Mouse (Mus musculus): ENCODE results near the gene Ptprj. TPM values are rescaled to one million over a fixed set of nuclear protein-coding genes. Genes with fewer than 3 reads are reported as not detected.
A peak's percentile ranks its signal among the peaks of the same experiment; 100 is the strongest.
"Not testable (repeated sequence)": the region's sequence is repeated elsewhere in the genome, so short reads cannot be mapped to it uniquely, and the experiment has no call there.

Ptprj gene
- polyA plus RNA-seq, 1 experiment, result not detected

- Histone ChIP-seq H3K27ac (ENCODE audit: insufficient read depth, low read depth, low read length) (no peak overlapping the region), H3K4me3 (ENCODE audit: insufficient read depth, low read depth, low read length) (no peak overlapping the region), H3K4me1 (ENCODE audit: control insufficient read depth, insufficient read depth, low read length) (peaks cover 7% of the 10 kb centered on the region; the same call in 1 of the 2 replicates)
- 63% methylated on average over 8 of the region's 8 CpGs for WGBS
- TF ChIP-seq POLR2A (IDR thresholded peaks at IDR 0.05; ENCODE audit: insufficient read depth, low read depth, low read length), result no peak
- no peak for TF ChIP-seq CTCF (IDR thresholded peaks at IDR 0.05; ENCODE audit: insufficient read depth, low read depth, low read length)
Measured at GRCm38 (mm10) chr2:90574536-90574935, 5.9 kb downstream of the Ptprj start.

DNA sequence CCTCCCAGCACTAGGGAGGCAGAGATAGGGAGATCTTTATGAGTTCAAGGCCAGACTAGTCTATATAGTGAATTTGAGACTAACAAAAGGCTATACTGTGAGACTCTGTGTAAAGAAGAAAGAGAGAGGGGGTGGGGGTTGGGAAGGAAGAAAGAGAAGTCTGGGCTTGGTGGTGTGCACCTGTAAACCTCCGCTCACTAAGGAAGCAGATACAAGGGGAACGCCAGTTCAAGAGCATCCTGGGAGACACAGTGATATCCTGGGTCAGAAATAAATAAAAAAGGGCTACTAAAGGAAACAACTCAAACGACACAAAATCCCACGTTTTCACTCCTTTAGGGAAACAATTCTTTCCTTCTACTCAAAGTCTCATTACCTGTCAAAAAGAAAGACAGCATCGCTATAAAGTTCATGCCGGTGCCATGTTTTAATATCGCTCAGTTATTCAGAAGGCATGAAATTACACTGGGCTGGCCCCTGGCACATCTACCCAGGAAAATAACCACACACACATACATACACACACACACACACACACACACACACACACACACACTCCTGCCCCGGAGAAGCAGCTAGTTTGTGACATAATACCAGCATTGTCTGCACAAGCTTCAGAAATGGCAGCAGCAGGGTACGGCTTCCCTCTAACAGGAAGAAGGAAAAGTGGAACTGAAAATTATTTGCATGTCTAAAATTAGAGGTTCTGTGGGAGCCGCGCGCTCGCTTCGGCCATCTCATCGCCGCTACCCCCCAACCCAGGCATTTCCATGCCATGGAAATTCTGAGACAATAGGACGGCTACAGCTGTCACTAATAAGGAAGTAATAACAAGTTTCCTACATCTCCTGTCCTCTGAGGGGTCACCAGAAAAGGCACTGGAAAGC is 6.6 kb downstream of the Ptprj start:
- H3K27ac ChIP-seq (ENCODE audit: insufficient read depth, low read depth, low read length), result no peak overlapping the region
- WGBS, result 26% methylated on average over 17 of the region's 17 CpGs
- peaks cover 9% of the 10 kb centered on the region; the same call in 1 of the 2 replicates for H3K4me1 ChIP-seq (ENCODE audit: control insufficient read depth, insufficient read depth, low read length)
- peak overlapping the region; percentile 7; the same call in 1 of the 2 replicates for H3K4me3 ChIP-seq (ENCODE audit: insufficient read depth, low read depth, low read length)
- TF ChIP-seq POLR2A (IDR thresholded peaks at IDR 0.05; ENCODE audit: insufficient read depth, low read depth, low read length) (no peak), CTCF (IDR thresholded peaks at IDR 0.05; ENCODE audit: insufficient read depth, low read depth, low read length) (no peak)

- Histone ChIP-seq H3K4me3 (ENCODE audit: insufficient read depth, low read depth, low read length) (no peak overlapping the region), H3K4me1 (ENCODE audit: control insufficient read depth, insufficient read depth, low read length) (peaks cover 10% of the 10 kb centered on the region; the same call in 1 of the 2 replicates), H3K27ac (ENCODE audit: insufficient read depth, low read depth, low read length) (no peak overlapping the region)
- TF ChIP-seq POLR2A (IDR thresholded peaks at IDR 0.05; ENCODE audit: insufficient read depth, low read depth, low read length) (no peak), CTCF (IDR thresholded peaks at IDR 0.05; ENCODE audit: insufficient read depth, low read depth, low read length) (no peak)
- WGBS, result 70% methylated on average over 5 of the region's 5 CpGs
Measured at GRCm38 (mm10) chr2:90572126-90572525, 8.3 kb downstream of the Ptprj start.

DNA sequence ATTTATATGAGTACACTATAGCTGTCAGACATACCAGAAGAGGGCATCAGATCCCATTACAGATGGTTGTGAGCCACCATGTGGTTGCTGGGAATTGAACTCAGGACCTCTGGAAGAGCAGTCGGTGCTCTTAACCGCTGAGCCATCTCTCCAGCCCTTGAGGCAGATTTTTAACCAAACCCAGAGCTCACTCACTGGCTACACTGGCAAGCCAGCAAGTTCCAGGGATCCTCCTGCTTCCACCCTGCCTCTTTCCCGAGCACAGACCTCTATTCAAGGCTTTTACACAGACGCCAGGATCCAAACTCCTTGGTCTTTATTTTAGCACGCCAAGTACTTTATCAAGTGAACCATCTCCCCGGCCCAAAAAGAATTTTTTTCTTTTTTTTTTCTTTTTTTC is 9.0 kb downstream of the Ptprj start:
- WGBS, result 69% methylated on average over 6 of the region's 6 CpGs
- peaks cover 15% of the 10 kb centered on the region; the same call in 1 of the 2 replicates for H3K4me1 ChIP-seq (ENCODE audit: control insufficient read depth, insufficient read depth, low read length)
- H3K4me3 ChIP-seq (ENCODE audit: insufficient read depth, low read depth, low read length); H3K27ac ChIP-seq (ENCODE audit: insufficient read depth, low read depth, low read length): not testable (repeated sequence)

DNA sequence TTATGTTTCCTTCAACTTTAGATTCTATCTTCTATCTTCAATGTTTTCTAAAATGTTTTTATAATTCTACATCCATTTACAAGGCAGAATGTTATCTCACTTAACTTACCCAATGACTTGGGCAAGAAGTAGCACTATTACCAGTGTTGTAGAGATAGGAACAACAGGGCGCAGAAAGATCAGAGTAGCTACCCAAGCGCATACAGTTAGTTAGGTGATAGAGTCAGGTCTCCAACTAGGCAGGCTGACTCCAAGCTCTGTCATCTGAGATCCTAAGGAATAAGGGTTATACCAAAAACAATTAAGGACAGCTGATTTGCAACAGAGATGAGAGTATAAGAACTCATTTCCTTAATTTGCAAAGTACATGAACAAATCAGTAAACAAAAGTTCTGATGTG is 9.6 kb downstream of the Ptprj start:
- TF ChIP-seq CTCF (IDR thresholded peaks at IDR 0.05; ENCODE audit: insufficient read depth, low read depth, low read length) (no peak), POLR2A (IDR thresholded peaks at IDR 0.05; ENCODE audit: insufficient read depth, low read depth, low read length) (no peak)
- Histone ChIP-seq H3K4me3 (ENCODE audit: insufficient read depth, low read depth, low read length) (no peak overlapping the region), H3K4me1 (ENCODE audit: control insufficient read depth, insufficient read depth, low read length) (peaks cover 18% of the 10 kb centered on the region), H3K27ac (ENCODE audit: insufficient read depth, low read depth, low read length) (no peak overlapping the region)
- WGBS, result 99% methylated on average over 2 of the region's 2 CpGs

- no peak overlapping the region for H3K27ac ChIP-seq (ENCODE audit: insufficient read depth, low read depth, low read length)
- WGBS, result 82% methylated on average over 10 of the region's 10 CpGs
- H3K4me1 ChIP-seq (ENCODE audit: control insufficient read depth, insufficient read depth, low read length), result peaks cover 18% of the 10 kb centered on the region
- TF ChIP-seq POLR2A (IDR thresholded peaks at IDR 0.05; ENCODE audit: insufficient read depth, low read depth, low read length) (no peak), CTCF (IDR thresholded peaks at IDR 0.05; ENCODE audit: insufficient read depth, low read depth, low read length) (no peak)
- H3K4me3 ChIP-seq (ENCODE audit: insufficient read depth, low read depth, low read length), result no peak overlapping the region
Measured at GRCm38 (mm10) chr2:90570216-90570615, 10.2 kb downstream of the Ptprj start.

- Histone ChIP-seq H3K4me3 (ENCODE audit: insufficient read depth, low read depth, low read length) (no peak overlapping the region), H3K27ac (ENCODE audit: insufficient read depth, low read depth, low read length) (no peak overlapping the region), H3K4me1 (ENCODE audit: control insufficient read depth, insufficient read depth, low read length) (peaks cover 18% of the 10 kb centered on the region)
- TF ChIP-seq CTCF (IDR thresholded peaks at IDR 0.05; ENCODE audit: insufficient read depth, low read depth, low read length), result no peak
- WGBS, result 69% methylated on average over 7 of the region's 7 CpGs
Measured at GRCm38 (mm10) chr2:90568961-90569481, 11.4 kb downstream of the Ptprj start.

- no peak overlapping the region for H3K4me3 ChIP-seq (ENCODE audit: insufficient read depth, low read depth, low read length)
- WGBS, result 83% methylated on average over 7 of the region's 7 CpGs
- H3K27ac ChIP-seq (ENCODE audit: insufficient read depth, low read depth, low read length), result no peak overlapping the region
- H3K4me1 ChIP-seq (ENCODE audit: control insufficient read depth, insufficient read depth, low read length), result peaks cover 18% of the 10 kb centered on the region
- no peak for TF ChIP-seq POLR2A (IDR thresholded peaks at IDR 0.05; ENCODE audit: insufficient read depth, low read depth, low read length)
- TF ChIP-seq CTCF (IDR thresholded peaks at IDR 0.05; ENCODE audit: insufficient read depth, low read depth, low read length), result no peak
Measured at GRCm38 (mm10) chr2:90568091-90568490, 12.4 kb downstream of the Ptprj start.

DNA sequence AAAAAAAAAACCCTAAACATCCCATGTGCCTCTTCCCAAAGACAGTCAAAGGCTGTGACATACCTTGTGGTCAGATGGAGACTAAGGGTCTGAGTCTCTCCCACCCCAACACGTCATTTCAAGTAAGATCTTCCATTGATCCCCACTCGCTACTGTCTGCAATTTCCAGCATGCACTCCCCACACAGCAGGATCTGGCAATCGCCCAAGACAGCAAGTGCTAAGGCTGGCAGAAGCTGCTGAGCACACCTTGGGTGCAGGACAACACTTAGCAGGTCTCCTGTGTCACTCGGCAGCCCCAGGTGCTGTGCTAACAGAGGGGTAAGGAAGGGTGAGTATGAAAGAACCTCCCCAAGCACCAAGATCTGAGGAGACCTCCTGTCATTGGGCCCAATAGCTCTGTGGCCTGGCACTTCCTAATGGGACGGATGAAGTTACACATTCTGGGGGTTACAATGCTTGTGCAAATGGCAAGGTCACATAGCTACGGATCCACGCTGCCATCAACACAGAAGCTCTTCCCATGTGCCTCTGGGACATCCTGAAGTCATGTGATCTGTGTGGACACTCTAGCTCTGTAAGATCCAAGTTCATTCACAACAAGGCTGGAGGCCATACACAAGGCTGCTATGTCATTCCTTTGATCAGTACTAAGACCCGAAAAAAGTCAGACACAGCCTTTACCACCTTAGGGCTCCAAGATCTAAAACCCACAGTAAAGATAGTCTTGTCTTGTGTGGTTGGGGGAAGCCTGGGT is 13.5 kb downstream of the Ptprj start:
- Histone ChIP-seq H3K4me3 (ENCODE audit: insufficient read depth, low read depth, low read length) (no peak overlapping the region), H3K4me1 (ENCODE audit: control insufficient read depth, insufficient read depth, low read length) (peaks cover 24% of the 10 kb centered on the region), H3K27ac (ENCODE audit: insufficient read depth, low read depth, low read length) (no peak overlapping the region)
- TF ChIP-seq POLR2A (IDR thresholded peaks at IDR 0.05; ENCODE audit: insufficient read depth, low read depth, low read length), result no peak
- TF ChIP-seq CTCF (IDR thresholded peaks at IDR 0.05; ENCODE audit: insufficient read depth, low read depth, low read length), result no peak
- 67% methylated on average over 8 of the region's 8 CpGs for WGBS

Measured in olfactory bulb, adult 2 months (tissue).